Mouse (Mus musculus) CH12.LX (cell line): ENCODE results near the gene Fam219a. TPM values are rescaled to one million over a fixed set of nuclear protein-coding genes. Genes with fewer than 3 reads are reported as not detected.
A peak's percentile ranks its signal among the peaks of the same experiment; 100 is the strongest.

ENCODE experiments used
- DNase-seq: peaks from one replicate; pipeline ENCODE4 v3.0.0-alpha.2; 2013; ENCODE audit errors: extremely low read depth
- H3K27ac ChIP-seq: 2 replicates; pipeline ENCODE4 v1.5.1; 2012; ENCODE audit warnings: low read depth, mild to moderate bottlenecking, control low read depth, moderate library complexity; ENCODE audit not compliant: insufficient read depth
- H3K27me3 ChIP-seq: replicated peaks from 2 replicates; pipeline ENCODE3; 2012; ENCODE audit warnings: inconsistent platforms
- H3K36me3 ChIP-seq, 2 experiments: replicated peaks in 1 of 2; 2 replicates each; pipeline versions ENCODE3 to v1.6.1; 2012; ENCODE audit warnings: inconsistent platforms in 1 of 2, low read length in 1 of 2, mild to moderate bottlenecking in 1 of 2, mixed read lengths in 1 of 2, moderate library complexity in 1 of 2; ENCODE audit not compliant: control insufficient read depth in 1 of 2, insufficient read depth in 1 of 2
- H3K4me1 ChIP-seq, 2 experiments: 2 replicates each; pipeline ENCODE4 v1.6.1; 2012; ENCODE audit warnings: inconsistent platforms in 1 of 2, moderate library complexity in 1 of 2; ENCODE audit not compliant: insufficient read depth in 2 of 2, control insufficient read depth in 1 of 2
- H3K4me2 ChIP-seq: 2 replicates; pipeline ENCODE4 v1.6.1; 2012; ENCODE audit warnings: low read depth, mild to moderate bottlenecking, control low read depth; ENCODE audit not compliant: poor library complexity, insufficient read depth, severe bottlenecking
- H3K4me3 ChIP-seq, 3 experiments: fragments of 150-350 bp in 1 of 3; sonication (generic) in 1 of 3; replicated peaks in 1 of 3; 2 replicates each; pipeline versions ENCODE3 to v1.5.1; 2011 to 2012; ENCODE audit warnings: low read depth in 2 of 3, low read length in 2 of 3, mild to moderate bottlenecking in 2 of 3, moderate library complexity in 2 of 3, control low read depth in 1 of 3, improper control_type of control experiment in 1 of 3, inconsistent platforms in 1 of 3, mixed read lengths in 1 of 3; ENCODE audit not compliant: poor library complexity in 1 of 3
- H3K79me2 ChIP-seq: replicated peaks from 2 replicates; pipeline ENCODE4 v1.6.1; 2012; ENCODE audit warnings: mild to moderate bottlenecking, moderate library complexity; ENCODE audit not compliant: control insufficient read depth, poor library complexity, insufficient read depth, severe bottlenecking; ENCODE audit errors: extremely low read depth
- H3K9ac ChIP-seq: 2 replicates; pipeline ENCODE4 v1.6.1; 2012; ENCODE audit warnings: low read depth, mild to moderate bottlenecking, control low read depth, moderate library complexity; ENCODE audit not compliant: insufficient read depth
- H3K9me3 ChIP-seq: replicated peaks from 2 replicates; pipeline ENCODE3; 2012; ENCODE audit warnings: low read length, inconsistent platforms, mixed read lengths
- CHD1 ChIP-seq: IDR thresholded peaks from 2 replicates; pipeline ENCODE4 v1.6.1; 2012; ENCODE audit warnings: low read depth, low read length, improper control_type of control experiment, inconsistent platforms
- CTCF ChIP-seq, 2 experiments: IDR thresholded peaks in 1 of 2; conservative IDR thresholded peaks in 1 of 2; 2 replicates each; pipeline ENCODE4 v1.5.1; 2011 to 2012; ENCODE audit warnings: low read depth in 2 of 2, low read length in 2 of 2, improper control_type of control experiment in 1 of 2, inconsistent platforms in 1 of 2, mild to moderate bottlenecking in 1 of 2, moderate library complexity in 1 of 2
- ELF1 ChIP-seq: IDR thresholded peaks from 2 replicates; pipeline ENCODE4 v1.6.1; 2014; ENCODE audit warnings: low read depth, mild to moderate bottlenecking, inconsistent platforms, low read length, improper control_type of control experiment
- EP300 ChIP-seq: IDR thresholded peaks from 2 replicates; pipeline ENCODE4 v1.6.1; 2011; ENCODE audit warnings: low read length, improper control_type of control experiment
- MXI1 ChIP-seq: IDR thresholded peaks from 2 replicates; pipeline ENCODE4 v1.6.1; 2011; ENCODE audit warnings: mild to moderate bottlenecking, low read depth, low read length, improper control_type of control experiment
- RAD21 ChIP-seq: IDR thresholded peaks from 2 replicates; pipeline ENCODE4 v1.6.1; 2011; ENCODE audit warnings: low read depth, mild to moderate bottlenecking, low read length, improper control_type of control experiment, moderate library complexity
- SMC3 ChIP-seq: IDR thresholded peaks from 2 replicates; pipeline ENCODE4 v1.6.1; 2011; ENCODE audit warnings: low read depth, low read length, improper control_type of control experiment
- TCF12 ChIP-seq: IDR thresholded peaks from 2 replicates; pipeline ENCODE4 v1.6.1; 2014; ENCODE audit warnings: low read depth, mild to moderate bottlenecking, inconsistent platforms, low read length, improper control_type of control experiment
- USF2 ChIP-seq: conservative IDR thresholded peaks from 2 replicates; pipeline ENCODE4 v1.6.1; 2011; ENCODE audit warnings: low read depth, low read length, improper control_type of control experiment
- dilution Hi-C: fragments of 300-500 bp; cut with MboI; formaldehyde crosslinking; loops from 2 replicates; pipeline ENCODE4 v1.14.3; 2020; ENCODE audit warnings: low sequenced_read_pairs; ENCODE audit not compliant: extremely low pct_unique_long_range_greater_than_20kb, extremely low pct_ligation_motif_present
- in situ Hi-C: fragments of 300-500 bp; cut with MboI; formaldehyde crosslinking; loops from 3 replicates; pipeline ENCODE4 v1.14.3; 2019; ENCODE audit warnings: low sequenced_read_pairs, low pct_ligation_motif_present, low pct_unique_long_range_greater_than_20kb, mixed read lengths
- polyA plus RNA-seq: library from polyadenylated mRNA; unstranded; fragments of >175 nt; gene quantifications from 2 replicates; pipeline ENCODE4 v1.2.1, GENCODE M21; 2012; ENCODE audit warnings: low read depth; ENCODE audit not compliant: insufficient read length
- total RNA-seq, 2 experiments: library from RNA; depleted of rRNA; stranded (reverse); fragments of 300-350 nt in 1 of 2; fragments of >200 nt in 1 of 2; gene quantifications; 2 replicates each; pipeline ENCODE4 v1.2.3; 2012 to 2014

The Fam219a gene
- total and polyA plus RNA-seq, 3 experiments: 0.20 to 1.5 (median 1.2) TPM

GRCm38 (mm10) chr4:41506156-41506555 is 63.2 kb downstream of the Fam219a start:
- H3K9ac ChIP-seq: no peak overlapping the region
- in situ Hi-C loops: no loop called here
- no peak overlapping the region for H3K4me3 ChIP-seq

GRCm38 (mm10) chr4:41505131-41505551 is 64.2 kb downstream of the Fam219a start:
- H3K4me3 ChIP-seq: no peak overlapping the region
- H3K27ac ChIP-seq: no peak overlapping the region

More at GRCm38 (mm10) chr4:41506156-41506555, 63.2 kb downstream of the Fam219a start:
- Histone ChIP-seq H3K79me2 (no peaks in the 10 kb centered on the region), H3K4me1 (no peaks in the 10 kb centered on the region), H3K27me3 (peaks cover 69% of the 10 kb centered on the region), H3K9me3 (peaks cover 10% of the 10 kb centered on the region), H3K36me3 (no peaks in the 10 kb centered on the region), H3K4me2 (no peak overlapping the region), H3K27ac (no peak overlapping the region)
- DNase-seq: peak; percentile 17
- dilution Hi-C loops: no loop called here
- TF ChIP-seq CTCF (conservative IDR thresholded peaks at IDR 0.05 in 1 of 2, IDR thresholded peaks at IDR 0.05 in 1 of 2; ENCODE audit: low read depth in 2 of 2, low read length in 2 of 2) (peak in 1 of 2 experiments; percentile 60; a peak in 2 of 4 replicates), RAD21 (peak; percentile 22), ELF1 (no peak), TCF12 (no peak), SMC3 (peak; percentile 40)

GRCm38 (mm10) chr4:41504325-41504724 is 65.0 kb downstream of the Fam219a start:
- in situ Hi-C loops: no loop called here
- no peaks in the 10 kb centered on the region for H3K36me3 ChIP-seq
- DNase-seq: peak; percentile 8

More at GRCm38 (mm10) chr4:41505131-41505551, 64.2 kb downstream of the Fam219a start:
- Histone ChIP-seq H3K4me1 (no peaks in the 10 kb centered on the region), H3K79me2 (no peaks in the 10 kb centered on the region), H3K9me3 (peaks cover 10% of the 10 kb centered on the region), H3K4me2 (no peak overlapping the region), H3K36me3 (no peaks in the 10 kb centered on the region), H3K9ac (no peak overlapping the region), H3K27me3 (peaks cover 69% of the 10 kb centered on the region)
- peak; percentile 3 for DNase-seq
- TF ChIP-seq CTCF (conservative IDR thresholded peaks at IDR 0.05 in 1 of 2, IDR thresholded peaks at IDR 0.05 in 1 of 2; ENCODE audit: low read depth in 2 of 2, low read length in 2 of 2) (peak; percentile 8 to 47; a peak in 2 of 4 replicates), CHD1 (no peak)
- dilution Hi-C loops (no loop called here), in situ Hi-C loops (no loop called here)

More at GRCm38 (mm10) chr4:41504325-41504724, 65.0 kb downstream of the Fam219a start:
- H3K4me2 ChIP-seq: no peak overlapping the region
- H3K4me3 ChIP-seq: no peak overlapping the region
- H3K27ac ChIP-seq: no peak overlapping the region
- no peak overlapping the region for H3K9ac ChIP-seq
- no peaks in the 10 kb centered on the region for H3K4me1 ChIP-seq
- dilution Hi-C loops: no loop called here
- peaks cover 64% of the 10 kb centered on the region for H3K27me3 ChIP-seq
- peaks cover 10% of the 10 kb centered on the region for H3K9me3 ChIP-seq
- TF ChIP-seq MXI1 (no peak), USF2 (no peak), EP300 (no peak), CTCF (conservative IDR thresholded peaks at IDR 0.05 in 1 of 2, IDR thresholded peaks at IDR 0.05 in 1 of 2; ENCODE audit: low read depth in 2 of 2, low read length in 2 of 2) (peak in 1 of 2 experiments; percentile 42; a peak in 2 of 4 replicates)
- H3K79me2 ChIP-seq: no peaks in the 10 kb centered on the region
